Mouse (Mus musculus): Measurements from ENCODE around the gene Jpt2. TPM values are rescaled to one million over a fixed set of nuclear protein-coding genes. Genes with fewer than 3 reads are reported as not detected.

Gene Jpt2
- polyA plus RNA-seq, 1 experiment, result 3.4 TPM

Other genes starting within 250 kb of the Jpt2 start
- not detected in 2 replicates for gene Rnf151, start 242.6 kb downstream of the Jpt2 start, polyA plus RNA-seq (2012; ENCODE audit: insufficient read depth, insufficient read length, missing spikeins)
- gene Rps2, start 242.6 kb downstream of the Jpt2 start, polyA plus RNA-seq (2012; ENCODE audit: insufficient read depth, insufficient read length, missing spikeins), result 608 and 619 TPM in 2 replicates
- gene Ndufb10, start 236.2 kb downstream of the Jpt2 start, polyA plus RNA-seq (2012; ENCODE audit: insufficient read depth, insufficient read length, missing spikeins), result 1,098 and 1,103 TPM in 2 replicates
- gene Rpl3l, start 232.9 kb downstream of the Jpt2 start, polyA plus RNA-seq (2012; ENCODE audit: insufficient read depth, insufficient read length, missing spikeins), result 4.8 and 10.7 TPM in 2 replicates
- 109 and 114 TPM in 2 replicates for gene Msrb1, start 224.0 kb downstream of the Jpt2 start, polyA plus RNA-seq (2012; ENCODE audit: insufficient read depth, insufficient read length, missing spikeins)
- not detected in 2 replicates for gene Hs3st6, start 207.7 kb downstream of the Jpt2 start, polyA plus RNA-seq (2012; ENCODE audit: insufficient read depth, insufficient read length, missing spikeins)
- gene Meiob, start 156.4 kb downstream of the Jpt2 start, polyA plus RNA-seq (2012; ENCODE audit: insufficient read depth, insufficient read length, missing spikeins), result 1.4 and 1.9 TPM in 2 replicates
- 174 and 180 TPM in 2 replicates for gene Hagh, start 120.5 kb downstream of the Jpt2 start, polyA plus RNA-seq (2012; ENCODE audit: insufficient read depth, insufficient read length, missing spikeins)
- gene Fahd1, start 110.3 kb downstream of the Jpt2 start, polyA plus RNA-seq (2012; ENCODE audit: insufficient read depth, insufficient read length, missing spikeins), result 73.7 and 89.2 TPM in 2 replicates
- 2.0 and 2.4 TPM in 2 replicates for gene Igfals, start 94.7 kb downstream of the Jpt2 start, polyA plus RNA-seq (2012; ENCODE audit: insufficient read depth, insufficient read length, missing spikeins)
- gene Nubp2, start 74.3 kb downstream of the Jpt2 start, polyA plus RNA-seq (2012; ENCODE audit: insufficient read depth, insufficient read length, missing spikeins), result 28.7 and 40.4 TPM in 2 replicates
- 25.6 and 29.9 TPM in 2 replicates for gene Spsb3, start 74.0 kb downstream of the Jpt2 start, polyA plus RNA-seq (2012; ENCODE audit: insufficient read depth, insufficient read length, missing spikeins)
- 5.9 and 6.6 TPM in 2 replicates for gene Eme2, start 65.6 kb downstream of the Jpt2 start, polyA plus RNA-seq (2012; ENCODE audit: insufficient read depth, insufficient read length, missing spikeins)
- 91.7 and 105 TPM in 2 replicates for gene Mrps34, start 65.6 kb downstream of the Jpt2 start, polyA plus RNA-seq (2012; ENCODE audit: insufficient read depth, insufficient read length, missing spikeins)
- 26.0 and 28.7 TPM in 2 replicates for gene Nme3, start 64.2 kb downstream of the Jpt2 start, polyA plus RNA-seq (2012; ENCODE audit: insufficient read depth, insufficient read length, missing spikeins)
- gene Mapk8ip3, start 23.7 kb downstream of the Jpt2 start, polyA plus RNA-seq (2012; ENCODE audit: insufficient read depth, insufficient read length, missing spikeins), result 12.0 and 24.2 TPM in 2 replicates
- gene Cramp1l, start 55.1 kb upstream of the Jpt2 start, polyA plus RNA-seq (2012; ENCODE audit: insufficient read depth, insufficient read length, missing spikeins), result 4.2 and 4.8 TPM in 2 replicates
- gene Ift140, start 55.4 kb upstream of the Jpt2 start, polyA plus RNA-seq (2012; ENCODE audit: insufficient read depth, insufficient read length, missing spikeins), result 3.8 and 4.1 TPM in 2 replicates
- 13.1 and 22.6 TPM in 2 replicates for gene Tmem204, start 122.9 kb upstream of the Jpt2 start, polyA plus RNA-seq (2012; ENCODE audit: insufficient read depth, insufficient read length, missing spikeins)
- 10.1 and 12.9 TPM in 2 replicates for gene Telo2, start 155.3 kb upstream of the Jpt2 start, polyA plus RNA-seq (2012; ENCODE audit: insufficient read depth, insufficient read length, missing spikeins)
- gene Ptx4, start 160.1 kb upstream of the Jpt2 start, polyA plus RNA-seq (2012; ENCODE audit: insufficient read depth, insufficient read length, missing spikeins), result not detected in 2 replicates
- 9.6 and 11.5 TPM in 2 replicates for gene Clcn7, start 172.7 kb upstream of the Jpt2 start, polyA plus RNA-seq (2012; ENCODE audit: insufficient read depth, insufficient read length, missing spikeins)
- gene Ccdc154, start 201.8 kb upstream of the Jpt2 start, polyA plus RNA-seq (2012; ENCODE audit: insufficient read depth, insufficient read length, missing spikeins), result not detected in 2 replicates
- gene Gm38655, start 214.8 kb upstream of the Jpt2 start, polyA plus RNA-seq (2012; ENCODE audit: insufficient read depth, insufficient read length, missing spikeins), result not detected in 2 replicates
- gene BC003965, start 223.9 kb upstream of the Jpt2 start, polyA plus RNA-seq (2012; ENCODE audit: insufficient read depth, insufficient read length, missing spikeins), result 27.3 and 36.9 TPM in 2 replicates
- 2.5 and 4.3 TPM in 2 replicates for gene Unkl, start 227.7 kb upstream of the Jpt2 start, polyA plus RNA-seq (2012; ENCODE audit: insufficient read depth, insufficient read length, missing spikeins)